Mouse (Mus musculus): ENCODE data around the gene Fam189a1. TPM values are rescaled to one million over a fixed set of nuclear protein-coding genes. Genes with fewer than 3 reads are reported as not detected.

Fam189a1 gene
- polyA plus RNA-seq, 1 experiment from 2014 or later, result 0.54 TPM

- Histone ChIP-seq H3K27me3 (ENCODE audit: control insufficient read depth, insufficient read depth, low read length) (peaks cover 24% of the 10 kb centered on the region; the same call in 1 of the 2 replicates), H3K27ac (ENCODE audit: low read length) (no peak overlapping the region), H3K9me3 (ENCODE audit: control insufficient read depth, low read depth, low read length) (no peaks in the 10 kb centered on the region), H3K4me1 (ENCODE audit: control insufficient read depth, insufficient read depth, low read length) (no peaks in the 10 kb centered on the region), H3K4me2 (replicated peaks; ENCODE audit: low read depth, low read length) (no peak overlapping the region), H3K9ac (replicated peaks; ENCODE audit: low read depth, low read length) (no peak overlapping the region), H3K4me3 (ENCODE audit: low read depth, low read length) (no peak overlapping the region), H3K36me3 (ENCODE audit: control insufficient read depth, insufficient read depth, low read length) (no peaks in the 10 kb centered on the region)
- ATAC-seq (ENCODE audit: insufficient number of reproducible peaks, insufficient read depth, low FRiP score, low read depth), result no peak
- WGBS, result 72% methylated on average over 7 of the region's 7 CpGs
These were observed 2.5 kb downstream of the Fam189a1 start for GRCm38 (mm10) chr7:65153846-65154245.

- no peak for ATAC-seq (ENCODE audit: insufficient number of reproducible peaks, insufficient read depth, low FRiP score, low read depth)
- Histone ChIP-seq H3K27me3 (ENCODE audit: control insufficient read depth, insufficient read depth, low read length) (0 out of 2 replicates have a peak, but pooled peaks cover 9% of the 10 kb centered on the region), H3K9me3 (ENCODE audit: control insufficient read depth, low read depth, low read length) (no peaks in the 10 kb centered on the region), H3K9ac (replicated peaks; ENCODE audit: low read depth, low read length) (no peak overlapping the region), H3K4me2 (replicated peaks; ENCODE audit: low read depth, low read length) (no peak overlapping the region), H3K4me3 (ENCODE audit: low read depth, low read length) (no peak overlapping the region), H3K27ac (ENCODE audit: low read length) (no peak overlapping the region), H3K36me3 (ENCODE audit: control insufficient read depth, insufficient read depth, low read length) (no peaks in the 10 kb centered on the region), H3K4me1 (ENCODE audit: control insufficient read depth, insufficient read depth, low read length) (no peaks in the 10 kb centered on the region)
- 91% methylated on average over 7 of the region's 7 CpGs for WGBS
These were observed 4.8 kb downstream of the Fam189a1 start for GRCm38 (mm10) chr7:65151526-65151925.

GRCm38 (mm10) chr7:65149040-65149439 is 7.3 kb downstream of the Fam189a1 start:
- Histone ChIP-seq H3K9me3 (ENCODE audit: control insufficient read depth, low read depth, low read length) (no peaks in the 10 kb centered on the region), H3K27ac (ENCODE audit: low read length) (no peak overlapping the region), H3K4me1 (ENCODE audit: control insufficient read depth, insufficient read depth, low read length) (no peaks in the 10 kb centered on the region), H3K9ac (replicated peaks; ENCODE audit: low read depth, low read length) (no peak overlapping the region), H3K27me3 (ENCODE audit: control insufficient read depth, insufficient read depth, low read length) (0 out of 2 replicates have a peak, but pooled peaks cover 3% of the 10 kb centered on the region), H3K4me2 (replicated peaks; ENCODE audit: low read depth, low read length) (no peak overlapping the region), H3K4me3 (ENCODE audit: low read depth, low read length) (no peak overlapping the region), H3K36me3 (ENCODE audit: control insufficient read depth, insufficient read depth, low read length) (no peaks in the 10 kb centered on the region)
- ATAC-seq (ENCODE audit: insufficient number of reproducible peaks, insufficient read depth, low FRiP score, low read depth), result no peak
- WGBS, result 88% methylated on average over 9 of the region's 9 CpGs

- WGBS, result 66% methylated on average over 6 of the region's 6 CpGs
- no peak overlapping the region for H3K27ac ChIP-seq (ENCODE audit: low read length)
- no peak overlapping the region for H3K9ac ChIP-seq (replicated peaks; ENCODE audit: low read depth, low read length)
- H3K27me3 ChIP-seq (ENCODE audit: control insufficient read depth, insufficient read depth, low read length), result no peaks in the 10 kb centered on the region
- H3K36me3 ChIP-seq (ENCODE audit: control insufficient read depth, insufficient read depth, low read length), result no peaks in the 10 kb centered on the region
- H3K9me3 ChIP-seq (ENCODE audit: control insufficient read depth, low read depth, low read length), result no peaks in the 10 kb centered on the region
- H3K4me1 ChIP-seq (ENCODE audit: control insufficient read depth, insufficient read depth, low read length), result no peaks in the 10 kb centered on the region
- no peak overlapping the region for H3K4me2 ChIP-seq (replicated peaks; ENCODE audit: low read depth, low read length)
- H3K4me3 ChIP-seq (ENCODE audit: low read depth, low read length), result no peak overlapping the region
- no peak for ATAC-seq (ENCODE audit: insufficient number of reproducible peaks, insufficient read depth, low FRiP score, low read depth)
These were observed 11.5 kb downstream of the Fam189a1 start for GRCm38 (mm10) chr7:65144881-65145280.

- H3K27ac ChIP-seq (ENCODE audit: low read length), result no peak overlapping the region
- no peaks in the 10 kb centered on the region for H3K36me3 ChIP-seq (ENCODE audit: control insufficient read depth, insufficient read depth, low read length)
- ATAC-seq (ENCODE audit: insufficient number of reproducible peaks, insufficient read depth, low FRiP score, low read depth), result no peak
- H3K9ac ChIP-seq (replicated peaks; ENCODE audit: low read depth, low read length), result no peak overlapping the region
- no peak overlapping the region for H3K4me3 ChIP-seq (ENCODE audit: low read depth, low read length)
- H3K4me2 ChIP-seq (replicated peaks; ENCODE audit: low read depth, low read length), result no peak overlapping the region
- no peaks in the 10 kb centered on the region for H3K4me1 ChIP-seq (ENCODE audit: control insufficient read depth, insufficient read depth, low read length)
- no peaks in the 10 kb centered on the region for H3K27me3 ChIP-seq (ENCODE audit: control insufficient read depth, insufficient read depth, low read length)
- no peaks in the 10 kb centered on the region for H3K9me3 ChIP-seq (ENCODE audit: control insufficient read depth, low read depth, low read length)
- WGBS, result 48% methylated on average over 6 of the region's 6 CpGs
These were observed 14.3 kb downstream of the Fam189a1 start for GRCm38 (mm10) chr7:65141907-65142698.

- WGBS, result 79% methylated on average over 5 of the region's 5 CpGs
- Histone ChIP-seq H3K4me3 (ENCODE audit: low read depth, low read length) (no peak overlapping the region), H3K4me1 (ENCODE audit: control insufficient read depth, insufficient read depth, low read length) (no peaks in the 10 kb centered on the region), H3K9ac (replicated peaks; ENCODE audit: low read depth, low read length) (no peak overlapping the region), H3K27me3 (ENCODE audit: control insufficient read depth, insufficient read depth, low read length) (no peaks in the 10 kb centered on the region), H3K4me2 (replicated peaks; ENCODE audit: low read depth, low read length) (no peak overlapping the region), H3K27ac (ENCODE audit: low read length) (no peak overlapping the region), H3K9me3 (ENCODE audit: control insufficient read depth, low read depth, low read length) (no peaks in the 10 kb centered on the region), H3K36me3 (ENCODE audit: control insufficient read depth, insufficient read depth, low read length) (no peaks in the 10 kb centered on the region)
- ATAC-seq (ENCODE audit: insufficient number of reproducible peaks, insufficient read depth, low FRiP score, low read depth), result no peak
These were observed 15.5 kb downstream of the Fam189a1 start for GRCm38 (mm10) chr7:65140832-65141231.

- Histone ChIP-seq H3K36me3 (ENCODE audit: control insufficient read depth, insufficient read depth, low read length) (no peaks in the 10 kb centered on the region), H3K9ac (replicated peaks; ENCODE audit: low read depth, low read length) (no peak overlapping the region), H3K27ac (ENCODE audit: low read length) (no peak overlapping the region), H3K4me1 (ENCODE audit: control insufficient read depth, insufficient read depth, low read length) (no peaks in the 10 kb centered on the region), H3K9me3 (ENCODE audit: control insufficient read depth, low read depth, low read length) (no peaks in the 10 kb centered on the region), H3K4me3 (ENCODE audit: low read depth, low read length) (no peak overlapping the region), H3K27me3 (ENCODE audit: control insufficient read depth, insufficient read depth, low read length) (no peaks in the 10 kb centered on the region), H3K4me2 (replicated peaks; ENCODE audit: low read depth, low read length) (no peak overlapping the region)
- ATAC-seq (ENCODE audit: insufficient number of reproducible peaks, insufficient read depth, low FRiP score, low read depth), result no peak
- WGBS, result 53% methylated on average over 5 of the region's 5 CpGs
These were observed 16.3 kb downstream of the Fam189a1 start for GRCm38 (mm10) chr7:65140099-65140498.

GRCm38 (mm10) chr7:65123766-65124165 is 32.6 kb downstream of the Fam189a1 start:
- Histone ChIP-seq H3K4me2 (replicated peaks; ENCODE audit: low read depth, low read length) (no peak overlapping the region), H3K4me1 (ENCODE audit: control insufficient read depth, insufficient read depth, low read length) (no peaks in the 10 kb centered on the region), H3K9ac (replicated peaks; ENCODE audit: low read depth, low read length) (no peak overlapping the region), H3K9me3 (ENCODE audit: control insufficient read depth, low read depth, low read length) (no peaks in the 10 kb centered on the region), H3K36me3 (ENCODE audit: control insufficient read depth, insufficient read depth, low read length) (no peaks in the 10 kb centered on the region), H3K27ac (ENCODE audit: low read length) (no peak overlapping the region), H3K4me3 (ENCODE audit: low read depth, low read length) (no peak overlapping the region), H3K27me3 (ENCODE audit: control insufficient read depth, insufficient read depth, low read length) (no peaks in the 10 kb centered on the region)
- no peak for ATAC-seq (ENCODE audit: insufficient number of reproducible peaks, insufficient read depth, low FRiP score, low read depth)
- 78% methylated on average over 3 of the region's 3 CpGs for WGBS

GRCm38 (mm10) chr7:65116903-65117302 is 39.5 kb downstream of the Fam189a1 start:
- WGBS, result 94% methylated on average over 7 of the region's 7 CpGs

More at GRCm38 (mm10) chr7:65116903-65117302, 39.5 kb downstream of the Fam189a1 start:
- H3K27ac ChIP-seq (ENCODE audit: low read length), result no peak overlapping the region
- no peak overlapping the region for H3K4me3 ChIP-seq (ENCODE audit: low read depth, low read length)
- no peak for ATAC-seq (ENCODE audit: insufficient number of reproducible peaks, insufficient read depth, low FRiP score, low read depth)
- H3K36me3 ChIP-seq (ENCODE audit: control insufficient read depth, insufficient read depth, low read length), result no peaks in the 10 kb centered on the region
- H3K4me1 ChIP-seq (ENCODE audit: control insufficient read depth, insufficient read depth, low read length), result no peaks in the 10 kb centered on the region
- H3K4me2 ChIP-seq (replicated peaks; ENCODE audit: low read depth, low read length), result no peak overlapping the region
- H3K9me3 ChIP-seq (ENCODE audit: control insufficient read depth, low read depth, low read length), result no peaks in the 10 kb centered on the region
- no peak overlapping the region for H3K9ac ChIP-seq (replicated peaks; ENCODE audit: low read depth, low read length)
- H3K27me3 ChIP-seq (ENCODE audit: control insufficient read depth, insufficient read depth, low read length), result no peaks in the 10 kb centered on the region
